Mouse (Mus musculus): ENCODE data around the gene Akap6. TPM values are rescaled to one million over a fixed set of nuclear protein-coding genes. Genes with fewer than 3 reads are reported as not detected.
A peak's percentile ranks its signal among the peaks of the same experiment; 100 is the strongest.

Gene Akap6
- total and polyA plus RNA-seq, 3 experiments, result 0.12 to 0.42 (median 0.33) TPM

- Histone ChIP-seq H3K4me1 (ENCODE audit: control insufficient read depth in 1 of 2, insufficient read depth in 2 of 2) (peaks cover 0 to 13% of the 10 kb centered on the region in 2 experiments; a peak in 1 of 4 replicates), H3K4me2 (ENCODE audit: insufficient read depth, low read depth, poor library complexity, severe bottlenecking) (peak overlapping the region; percentile 15; the same call in 1 of the 2 replicates), H3K9me3 (replicated peaks; ENCODE audit: low read length) (no peaks in the 10 kb centered on the region), H3K36me3 (replicated peaks in 1 of 2; ENCODE audit: control insufficient read depth in 1 of 2, insufficient read depth in 1 of 2, low read length in 1 of 2) (no peaks in the 10 kb centered on the region), H3K9ac (ENCODE audit: insufficient read depth, low read depth) (no peak overlapping the region), H3K79me2 (replicated peaks; ENCODE audit: control insufficient read depth, extremely low read depth, insufficient read depth, poor library complexity, severe bottlenecking) (no peaks in the 10 kb centered on the region), H3K27me3 (replicated peaks) (no peaks in the 10 kb centered on the region), H3K27ac (ENCODE audit: insufficient read depth, low read depth) (no peak overlapping the region), H3K4me3 (replicated peaks in 1 of 3; ENCODE audit: low read depth in 2 of 3, low read length in 2 of 3, poor library complexity in 1 of 3) (no peak overlapping the region)
- TF ChIP-seq ELF1 (IDR thresholded peaks at IDR 0.05; ENCODE audit: low read depth, low read length) (no peak), IRF4 (IDR thresholded peaks at IDR 0.05; ENCODE audit: low read depth, low read length) (peak; percentile 32; the same call in 1 of the 2 replicates), E2F4 (IDR thresholded peaks at IDR 0.05; ENCODE audit: insufficient replicate concordance, low read depth, low read length) (no peak), JUND (conservative IDR thresholded peaks at IDR 0.05; ENCODE audit: low read depth, low read length) (peak; percentile 51), USF2 (conservative IDR thresholded peaks at IDR 0.05; ENCODE audit: low read depth, low read length) (no peak), BHLHE40 (IDR thresholded peaks at IDR 0.05; ENCODE audit: low read depth, low read length) (no peak), PAX5 (IDR thresholded peaks at IDR 0.05; ENCODE audit: low read length) (no peak), JUN (IDR thresholded peaks at IDR 0.05; ENCODE audit: insufficient read depth, low read depth, low read length) (no peak; the same call in 1 of the 2 replicates), GABPA (IDR thresholded peaks at IDR 0.05; ENCODE audit: insufficient replicate concordance, low read depth, low read length) (no peak), NRF1 (IDR thresholded peaks at IDR 0.05; ENCODE audit: low read depth, low read length) (no peak)
- in situ Hi-C loops (cut with MboI; ENCODE audit: low pct_ligation_motif_present, low pct_unique_long_range_greater_than_20kb, low sequenced_read_pairs), result no loop called here
- dilution Hi-C loops (cut with MboI; ENCODE audit: extremely low pct_ligation_motif_present, extremely low pct_unique_long_range_greater_than_20kb, low sequenced_read_pairs), result no loop called here
- peak; percentile 18 for DNase-seq (ENCODE audit: extremely low read depth)
Observed at GRCm38 (mm10) chr12:53191435-53191834, 492.3 kb downstream of the Akap6 start.

- dilution Hi-C loops (cut with MboI; ENCODE audit: extremely low pct_ligation_motif_present, extremely low pct_unique_long_range_greater_than_20kb, low sequenced_read_pairs) (no loop called here), in situ Hi-C loops (cut with MboI; ENCODE audit: low pct_ligation_motif_present, low pct_unique_long_range_greater_than_20kb, low sequenced_read_pairs) (no loop called here)
- Histone ChIP-seq H3K4me1 (ENCODE audit: control insufficient read depth in 1 of 2, insufficient read depth in 2 of 2) (peaks cover 0 to 13% of the 10 kb centered on the region in 2 experiments; a peak in 1 of 4 replicates), H3K4me2 (ENCODE audit: insufficient read depth, low read depth, poor library complexity, severe bottlenecking) (no peak overlapping the region), H3K9me3 (replicated peaks; ENCODE audit: low read length) (no peaks in the 10 kb centered on the region), H3K79me2 (replicated peaks; ENCODE audit: control insufficient read depth, extremely low read depth, insufficient read depth, poor library complexity, severe bottlenecking) (no peaks in the 10 kb centered on the region), H3K27me3 (replicated peaks) (no peaks in the 10 kb centered on the region), H3K27ac (ENCODE audit: insufficient read depth, low read depth) (no peak overlapping the region), H3K4me3 (replicated peaks in 1 of 3; ENCODE audit: low read depth in 2 of 3, low read length in 2 of 3, poor library complexity in 1 of 3) (no peak overlapping the region), H3K36me3 (replicated peaks in 1 of 2; ENCODE audit: control insufficient read depth in 1 of 2, insufficient read depth in 1 of 2, low read length in 1 of 2) (no peaks in the 10 kb centered on the region), H3K9ac (ENCODE audit: insufficient read depth, low read depth) (no peak overlapping the region)
- TF ChIP-seq SIN3A (IDR thresholded peaks at IDR 0.05; ENCODE audit: low read length) (no peak), RCOR1 (conservative IDR thresholded peaks at IDR 0.05; ENCODE audit: low read depth, low read length) (no peak), ZKSCAN1 (IDR thresholded peaks at IDR 0.05; ENCODE audit: borderline replicate concordance, low read depth, low read length) (no peak), JUN (IDR thresholded peaks at IDR 0.05; ENCODE audit: insufficient read depth, low read depth, low read length) (no peak), NRF1 (IDR thresholded peaks at IDR 0.05; ENCODE audit: low read depth, low read length) (no peak), CHD1 (IDR thresholded peaks at IDR 0.05; ENCODE audit: low read depth, low read length) (no peak), TBP (conservative IDR thresholded peaks at IDR 0.05; ENCODE audit: low read depth, low read length) (no peak), ZMIZ1 (IDR thresholded peaks at IDR 0.05; ENCODE audit: low read depth, low read length) (no peak), PAX5 (IDR thresholded peaks at IDR 0.05; ENCODE audit: low read length) (no peak), CHD2 (IDR thresholded peaks at IDR 0.05; ENCODE audit: low read length) (no peak), JUND (conservative IDR thresholded peaks at IDR 0.05; ENCODE audit: low read depth, low read length) (no peak), UBTF (IDR thresholded peaks at IDR 0.05; ENCODE audit: low read depth, low read length) (no peak), E2F4 (IDR thresholded peaks at IDR 0.05; ENCODE audit: insufficient replicate concordance, low read depth, low read length) (no peak), MEF2A (IDR thresholded peaks at IDR 0.05; ENCODE audit: borderline replicate concordance, low read depth, low read length) (no peak), BHLHE40 (IDR thresholded peaks at IDR 0.05; ENCODE audit: low read depth, low read length) (no peak), MAX (IDR thresholded peaks at IDR 0.05; ENCODE audit: low read length) (no peak), MAZ (IDR thresholded peaks at IDR 0.05; ENCODE audit: low read depth, low read length) (no peak), POLR2A (IDR thresholded peaks at IDR 0.05; ENCODE audit: low read depth, low read length) (no peak)
- no peak for DNase-seq (ENCODE audit: extremely low read depth)
Observed at GRCm38 (mm10) chr12:53193664-53194063, 494.5 kb downstream of the Akap6 start.
